Mouse (Mus musculus): Measurements from ENCODE around the gene Zfp513.

DNA sequence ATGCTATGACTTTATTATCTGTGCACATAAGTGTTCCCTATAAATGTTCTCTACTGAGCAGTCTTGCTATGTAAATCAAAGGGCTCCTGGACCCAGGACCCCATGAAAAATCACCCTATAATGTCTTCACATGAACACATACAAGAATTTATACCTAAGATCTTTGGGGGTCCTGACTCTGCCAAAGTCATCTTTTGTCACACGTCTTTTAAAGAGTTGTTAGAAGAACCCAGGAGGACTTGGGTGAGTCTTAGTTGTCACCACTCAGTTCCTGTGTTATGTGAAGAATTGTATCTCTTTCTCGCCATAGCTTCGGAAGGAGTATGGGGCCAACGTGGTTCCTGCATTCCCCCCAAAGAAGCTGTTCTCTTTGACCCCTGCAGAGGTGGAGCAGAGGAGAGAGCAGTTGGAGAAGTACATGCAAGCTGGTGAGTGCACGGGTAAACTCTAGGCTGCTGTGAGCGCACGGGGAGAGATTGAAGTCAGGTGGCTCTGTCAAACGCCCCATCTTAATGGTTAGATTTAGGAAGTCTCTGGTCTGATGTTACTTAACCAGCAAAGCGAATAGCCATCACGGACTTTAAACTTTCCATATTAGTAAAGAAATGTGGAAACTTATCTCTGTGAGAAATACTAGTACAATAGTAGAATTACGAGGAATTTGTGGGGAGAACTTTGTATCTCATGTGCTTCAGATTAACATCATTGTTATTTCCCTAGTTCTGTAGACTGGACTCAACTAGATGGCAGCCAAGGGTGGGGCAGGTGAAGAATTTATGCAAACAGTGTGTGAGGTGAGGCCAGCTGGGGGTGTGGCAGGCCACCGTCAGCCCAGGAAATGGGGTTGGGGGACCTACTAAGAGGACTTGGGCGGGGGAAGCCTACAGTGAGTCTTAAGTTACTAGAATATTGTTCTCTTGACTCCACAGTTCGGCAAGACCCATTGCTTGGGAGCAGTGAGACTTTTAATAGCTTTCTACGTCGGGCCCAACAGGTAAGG, 7.3 kb downstream of the Zfp513 start:
- TF ChIP-seq CTCF (conservative IDR thresholded peaks at IDR 0.05; ENCODE audit: insufficient read depth, insufficient read length, low read depth, low read length): no peak
- TF ChIP-seq POLR2A (IDR thresholded peaks at IDR 0.05; ENCODE audit: low read depth, low read length): no peak
